Mouse (Mus musculus) heart, embryonic 14.5 days (tissue): Measurements from ENCODE around the gene Dhrs7b. TPM values are rescaled to one million over a fixed set of nuclear protein-coding genes. Genes with fewer than 3 reads are reported as not detected.

Source experiments
- ATAC-seq: fragments of 200-750 bp; cut with Nextera tagmentation; 2 replicates; pipeline ENCODE4 v1.8.0; 2017; ENCODE audit warnings: low read depth, moderate TSS enrichment; ENCODE audit not compliant: insufficient number of reproducible peaks, insufficient read depth, low FRiP score
- H3K27ac ChIP-seq, 2 experiments: fragments of 200-500 bp in 1 of 2; fragments of 300-500 bp in 1 of 2; sonication (generic) in 1 of 2; replicated peaks in 1 of 2; 2 replicates each; pipeline ENCODE4 v1.5.1; 2012 to 2014; ENCODE audit warnings: low read depth in 2 of 2, low read length in 2 of 2, control low read depth in 1 of 2, mild to moderate bottlenecking in 1 of 2, mixed read lengths in 1 of 2; ENCODE audit not compliant: control insufficient read depth in 1 of 2, insufficient read depth in 1 of 2
- H3K27me3 ChIP-seq: fragments of 300-500 bp; sonication (generic); 2 replicates; pipeline ENCODE4 v1.6.1; 2014; ENCODE audit warnings: mild to moderate bottlenecking, low read length, control low read depth; ENCODE audit not compliant: control insufficient read depth, insufficient read depth
- H3K36me3 ChIP-seq: fragments of 300-500 bp; sonication (generic); 2 replicates; pipeline ENCODE4 v1.6.1; 2014; ENCODE audit warnings: mild to moderate bottlenecking, control low read depth, low read length, mixed read lengths; ENCODE audit not compliant: control insufficient read depth, insufficient read depth
- H3K4me1 ChIP-seq, 2 experiments: fragments of 200-500 bp in 1 of 2; fragments of 300-500 bp in 1 of 2; sonication (generic) in 1 of 2; 2 replicates each; pipeline ENCODE4 v1.6.1; 2012 to 2014; ENCODE audit warnings: low read length in 2 of 2, control low read depth in 1 of 2, mixed read lengths in 1 of 2; ENCODE audit not compliant: control insufficient read depth in 2 of 2, insufficient read depth in 2 of 2
- H3K4me2 ChIP-seq: fragments of 300-500 bp; sonication (generic); 2 replicates; pipeline ENCODE4 v1.6.1; 2014; ENCODE audit warnings: mild to moderate bottlenecking, low read length
- H3K4me3 ChIP-seq, 2 experiments: fragments of 200-500 bp in 1 of 2; fragments of 300-500 bp in 1 of 2; sonication (generic) in 1 of 2; 2 replicates each; pipeline ENCODE4 v1.5.1; 2012 to 2014; ENCODE audit warnings: low read length in 2 of 2, mild to moderate bottlenecking in 2 of 2, control low read depth in 1 of 2, low read depth in 1 of 2, moderate library complexity in 1 of 2; ENCODE audit not compliant: control insufficient read depth in 1 of 2, insufficient read depth in 1 of 2
- H3K9ac ChIP-seq: fragments of 300-500 bp; sonication (generic); 2 replicates; pipeline ENCODE4 v1.6.1; 2014; ENCODE audit warnings: mild to moderate bottlenecking, low read length
- H3K9me3 ChIP-seq: fragments of 300-500 bp; sonication (generic); 2 replicates; pipeline ENCODE4 v1.6.1; 2016; ENCODE audit warnings: low read length, control low read depth; ENCODE audit not compliant: control insufficient read depth
- WGBS: fragments of 180-500 bp; shearing (Covaris S2); extraction: QIAGEN DNeasy Blood & Tissue Kit; methylation state at CpG from one replicate; pipeline ENCODE4 v1.1.7; 2014; 5-methylcytosine and 5-hydroxymethylcytosine counted together
- polyA plus RNA-seq: library from polyadenylated mRNA; unstranded; fragments of >200 nt; fragmentation: Nextera tagmentation; extraction: Ambion mirVana; gene quantifications from 2 replicates; pipeline ENCODE4 v1.2.1, GENCODE M21; 2014

Gene Dhrs7b
- polyA plus RNA-seq, 1 experiment from 2014 or later = 30.2 TPM

DNA sequence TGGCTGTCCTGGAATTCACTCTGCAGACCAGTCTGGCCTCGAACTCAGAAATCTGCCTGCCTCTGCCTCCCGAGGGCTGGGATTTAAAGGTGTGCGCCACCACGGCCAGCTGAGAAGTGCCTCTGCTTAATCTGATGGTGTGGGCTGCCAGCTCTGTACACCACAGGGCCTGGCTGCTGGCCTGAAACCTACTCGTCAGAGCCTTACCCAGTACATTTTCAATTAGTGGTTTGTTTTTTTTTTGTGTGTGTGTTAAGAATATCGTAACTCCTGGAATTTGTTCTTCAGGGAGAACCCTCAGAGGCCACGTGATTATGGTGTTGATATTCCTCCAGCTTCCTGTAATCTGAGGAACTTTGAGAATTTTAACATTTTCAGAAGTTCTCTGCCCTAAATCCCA is 71.6 kb downstream of the Dhrs7b start:
- H3K27ac ChIP-seq = no peak overlapping the region
- H3K4me1 ChIP-seq = peaks cover 0 to 2% of the 10 kb centered on the region in 2 experiments; a peak in 2 of 4 replicates
- no peak overlapping the region for H3K4me2 ChIP-seq
- no peak for ATAC-seq
- 77% methylated on average over 7 of the region's 7 CpGs for WGBS
- no peaks in the 10 kb centered on the region for H3K9me3 ChIP-seq
- no peak overlapping the region for H3K9ac ChIP-seq
- no peak overlapping the region for H3K4me3 ChIP-seq
- peaks cover 31% of the 10 kb centered on the region for H3K36me3 ChIP-seq
- H3K27me3 ChIP-seq = no peaks in the 10 kb centered on the region

DNA sequence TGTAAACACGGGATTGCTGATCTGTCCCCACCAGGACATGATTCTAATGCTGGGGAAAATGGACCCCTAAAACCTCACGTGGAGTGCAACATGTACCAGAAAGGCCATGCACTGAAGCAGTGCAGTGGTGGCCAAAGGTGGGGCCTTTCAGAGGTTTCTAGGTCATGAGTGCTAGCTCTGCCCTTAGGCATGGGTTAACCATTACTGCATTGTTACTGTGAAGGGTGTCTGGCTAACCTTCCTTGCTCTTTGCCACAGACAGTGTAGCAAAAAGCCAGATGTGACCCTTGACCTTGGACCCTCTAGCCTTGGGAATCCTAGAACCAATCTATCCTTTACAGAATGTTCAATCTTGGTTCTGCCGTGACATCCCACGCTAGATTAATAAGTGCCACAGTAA is 72.1 kb downstream of the Dhrs7b start:
- 71% methylated on average over 4 of the region's 4 CpGs for WGBS
- Histone ChIP-seq H3K9ac (no peak overlapping the region), H3K27me3 (no peaks in the 10 kb centered on the region), H3K27ac (no peak overlapping the region), H3K4me2 (no peak overlapping the region), H3K36me3 (peaks cover 31% of the 10 kb centered on the region), H3K4me1 (peaks cover 0 to 2% of the 10 kb centered on the region in 2 experiments; a peak in 2 of 4 replicates), H3K9me3 (no peaks in the 10 kb centered on the region), H3K4me3 (no peak overlapping the region)
- ATAC-seq = no peak

DNA sequence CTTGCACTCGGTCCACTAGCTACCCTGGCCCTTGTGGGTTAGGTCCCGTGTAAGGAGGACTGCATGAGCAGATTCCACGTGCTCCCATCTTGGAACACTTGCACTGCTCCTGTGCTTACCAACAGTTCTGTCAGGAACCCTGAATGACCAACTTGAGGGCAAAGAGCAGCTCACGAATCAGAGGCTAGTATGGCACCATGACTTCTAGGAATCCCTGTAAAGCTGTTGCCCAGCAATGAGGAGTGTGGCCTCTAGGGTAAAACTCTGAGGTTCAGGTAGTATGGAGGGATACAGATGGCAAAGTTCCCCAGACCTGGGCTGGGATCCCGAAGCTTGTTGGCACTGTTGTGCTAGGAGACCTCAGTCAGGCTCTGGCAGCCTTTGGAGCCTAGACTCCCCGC is 73.2 kb downstream of the Dhrs7b start:
- H3K4me2 ChIP-seq = no peak overlapping the region
- peaks cover 0 to 2% of the 10 kb centered on the region in 2 experiments; a peak in 2 of 4 replicates for H3K4me1 ChIP-seq
- no peaks in the 10 kb centered on the region for H3K9me3 ChIP-seq
- no peak; the same call in 1 of the 2 replicates for ATAC-seq
- H3K27ac ChIP-seq = no peak overlapping the region
- H3K4me3 ChIP-seq = no peak overlapping the region
- H3K27me3 ChIP-seq = no peaks in the 10 kb centered on the region
- peaks cover 31% of the 10 kb centered on the region for H3K36me3 ChIP-seq
- 84% methylated on average over 6 of the region's 6 CpGs for WGBS
- no peak overlapping the region for H3K9ac ChIP-seq

DNA sequence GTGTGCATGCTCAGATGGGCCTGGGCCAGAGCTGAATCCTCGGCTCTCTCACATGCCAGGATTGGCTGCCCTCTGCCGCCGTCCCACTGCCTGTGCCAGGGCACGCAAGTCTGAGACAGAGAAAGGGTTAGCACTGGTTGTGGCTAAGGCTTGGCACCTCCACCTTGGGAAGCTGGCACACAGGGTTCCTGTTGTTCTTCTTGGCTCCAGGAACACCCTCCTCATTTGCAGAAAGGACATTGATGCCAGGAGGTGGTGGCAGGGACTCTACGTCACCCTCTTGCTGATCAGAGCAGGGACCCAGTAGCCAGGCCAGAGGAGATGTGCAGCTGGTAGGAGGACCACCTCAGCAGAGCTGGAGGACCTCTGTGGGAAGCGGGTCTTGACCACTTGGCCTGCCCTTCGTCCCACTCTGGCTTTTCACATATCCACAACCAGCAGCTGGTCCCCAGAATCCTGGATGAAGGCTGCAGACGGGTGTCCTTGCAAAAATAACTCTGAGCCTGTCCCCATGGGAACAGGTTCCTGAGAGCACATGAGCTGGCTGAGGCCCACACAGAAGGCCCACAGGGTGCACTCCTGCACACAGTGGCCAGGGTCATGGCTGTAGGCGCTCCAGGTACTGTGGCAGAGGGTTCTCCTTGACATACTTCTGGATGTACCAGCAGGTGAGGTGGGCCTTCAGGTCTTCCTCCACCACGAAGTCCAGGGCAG is 75.1 kb downstream of the Dhrs7b start:
- no peaks in the 10 kb centered on the region for H3K27me3 ChIP-seq
- no peak overlapping the region for H3K27ac ChIP-seq
- no peak for ATAC-seq
- no peak overlapping the region for H3K9ac ChIP-seq
- no peak overlapping the region for H3K4me2 ChIP-seq
- H3K4me1 ChIP-seq = peaks cover 0 to 2% of the 10 kb centered on the region in 2 experiments; a peak in 2 of 4 replicates
- WGBS = 86% methylated on average over 10 of the region's 10 CpGs
- H3K9me3 ChIP-seq = no peaks in the 10 kb centered on the region
- H3K36me3 ChIP-seq = peaks cover 35% of the 10 kb centered on the region
- H3K4me3 ChIP-seq = no peak overlapping the region

DNA sequence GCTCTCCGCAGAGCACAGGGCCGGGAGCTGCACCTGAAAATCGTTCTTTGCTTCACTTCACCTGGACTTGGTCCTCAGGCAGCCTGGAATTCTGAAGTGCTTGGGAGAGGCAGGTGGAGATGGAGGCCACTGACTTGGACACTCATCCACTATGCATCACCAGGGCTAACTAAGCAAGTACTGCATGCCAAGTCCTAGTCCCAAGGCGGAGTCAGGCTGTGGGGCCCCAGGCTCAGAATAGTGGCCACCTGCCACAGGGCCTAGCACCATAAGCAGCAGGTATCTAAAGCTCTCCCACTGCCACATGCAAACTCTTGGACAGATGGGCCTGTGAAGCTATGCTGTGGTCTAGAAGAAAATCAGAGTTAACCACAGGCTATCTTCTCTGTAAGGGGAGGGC is 76.0 kb downstream of the Dhrs7b start:
- Histone ChIP-seq H3K36me3 (peaks cover 35% of the 10 kb centered on the region), H3K4me1 (peaks cover 2% of the 10 kb centered on the region in 2 experiments; a peak in 3 of 4 replicates), H3K4me3 (no peak overlapping the region), H3K9me3 (no peaks in the 10 kb centered on the region), H3K4me2 (no peak overlapping the region), H3K9ac (no peak overlapping the region), H3K27ac (no peak overlapping the region), H3K27me3 (no peaks in the 10 kb centered on the region)
- ATAC-seq = no peak
- WGBS = 81% methylated on average over 4 of the region's 4 CpGs

DNA sequence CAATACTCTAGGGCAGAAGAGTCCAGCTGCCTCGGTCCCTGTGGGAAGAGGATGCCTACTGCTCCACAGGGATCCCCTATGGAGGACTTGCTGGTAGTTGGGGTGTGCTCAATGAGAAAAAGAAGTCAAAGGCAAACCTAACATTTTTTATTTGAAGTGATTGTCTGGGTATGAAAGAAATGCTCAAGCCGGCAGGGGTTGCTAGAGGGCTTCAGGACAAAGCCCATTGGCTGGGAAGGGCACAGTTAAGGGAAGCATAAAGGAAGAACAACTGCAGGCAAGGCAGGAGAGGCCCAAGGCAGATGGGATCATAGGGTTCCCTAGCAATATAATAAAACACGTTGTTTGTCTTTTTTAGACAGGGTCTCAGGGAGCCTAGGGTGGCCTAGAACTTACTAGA is 77.6 kb downstream of the Dhrs7b start:
- Histone ChIP-seq H3K9ac (no peak overlapping the region), H3K27ac (no peak overlapping the region), H3K36me3 (peaks cover 35% of the 10 kb centered on the region), H3K27me3 (no peaks in the 10 kb centered on the region), H3K4me1 (peaks cover 7 to 15% of the 10 kb centered on the region in 2 experiments), H3K9me3 (no peaks in the 10 kb centered on the region), H3K4me2 (no peak overlapping the region), H3K4me3 (no peak overlapping the region)
- WGBS = 53% methylated on average over 3 of the region's 3 CpGs
- no peak for ATAC-seq

DNA sequence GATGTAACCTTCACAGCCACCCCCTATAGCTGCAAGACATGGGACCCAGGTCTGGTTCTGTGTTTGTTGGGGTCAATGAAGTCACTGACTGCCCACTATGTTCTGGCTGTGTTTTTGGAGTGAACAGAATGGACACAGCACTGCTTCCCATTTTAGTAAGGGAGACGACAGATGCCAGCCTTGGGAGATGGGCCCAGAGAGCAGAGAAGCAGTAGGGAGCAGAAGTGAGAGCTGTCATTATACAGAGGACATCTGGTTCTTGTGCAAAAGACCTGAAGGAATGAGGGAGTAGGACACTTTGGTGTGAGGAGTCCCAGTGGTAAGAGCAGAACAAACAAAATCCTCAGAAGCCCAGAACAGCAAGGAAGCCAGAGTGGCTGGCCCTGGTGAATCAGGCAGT is 79.2 kb downstream of the Dhrs7b start:
- Histone ChIP-seq H3K9ac (no peak overlapping the region), H3K27ac (no peak overlapping the region), H3K27me3 (no peaks in the 10 kb centered on the region), H3K4me2 (no peak overlapping the region), H3K9me3 (no peaks in the 10 kb centered on the region), H3K4me1 (peaks cover 8 to 21% of the 10 kb centered on the region in 2 experiments), H3K36me3 (peaks cover 28% of the 10 kb centered on the region), H3K4me3 (no peak overlapping the region)
- ATAC-seq = no peak
- 76% methylated on average over 1 of the region's 1 CpGs for WGBS
